21 mouse cellular contexts compared by ENCODE assay signal in genomic region chr5:117941552-117941951, GRCm38 (mm10). TPM values are rescaled to one million over a fixed set of nuclear protein-coding genes. Genes with fewer than 3 reads are reported as not detected.
DNase-seq lines count a peak whose midpoint lies in the region; ATAC-seq and TF ChIP-seq lines count a peak whose summit lies in the region.
"Had no signal": no experiment of that assay in that cellular context is flagged by ENCODE, and none has a peak within 500 bp of the region (broad histone marks: within the 10 kb centered on the region; RNA-seq: fewer than 3 reads in every experiment).

No protein-coding gene starts in this region.

- no peaks in the 10 kb centered on the region for H3K27me3 ChIP-seq in cerebellum, adult 2 months (ENCODE audit: control insufficient read depth, insufficient read depth, low read length)
- no peaks in the 10 kb centered on the region for H3K27me3 ChIP-seq in liver, embryonic 14.5 days (ENCODE audit: control insufficient read depth, insufficient read depth, low read length)
- peaks cover 15% of the 10 kb centered on the region for H3K27me3 ChIP-seq in liver, embryonic 12.5 days (replicated peaks)
- H3K27me3 ChIP-seq: hindbrain, embryonic 15.5 days; liver, embryonic 13.5 days had no signal

- H3K4me1 ChIP-seq in cerebellum, adult 2 months (ENCODE audit: control insufficient read depth, insufficient read depth, low read length), result peaks cover 8% of the 10 kb centered on the region
- H3K4me1 ChIP-seq in liver, embryonic 14.5 days (replicated peaks; ENCODE audit: control insufficient read depth in 2 of 2, insufficient read depth in 2 of 2, low read length in 1 of 2), result no peaks in the 10 kb centered on the region
- no peaks in the 10 kb centered on the region for H3K4me1 ChIP-seq in liver, embryonic 12.5 days
- peaks cover 0 to 2% of the 10 kb centered on the region in 2 experiments; a peak in 1 of 4 replicates for H3K4me1 ChIP-seq in ES-E14 (ENCODE audit: control insufficient read depth in 2 of 2, insufficient read depth in 2 of 2, low read length in 2 of 2, poor library complexity in 1 of 2)
- H3K4me1 ChIP-seq: forebrain, embryonic 12.5 days; hindbrain, embryonic 15.5 days; midbrain, embryonic 12.5 days; stomach, embryonic 15.5 days had no signal

- TF ChIP-seq POLR2A in cerebellum, adult 2 months (IDR thresholded peaks at IDR 0.05; ENCODE audit: borderline replicate concordance, insufficient read depth, low read length), result no peak
- TF ChIP-seq POLR2A in brain, embryonic 14.5 days (IDR thresholded peaks at IDR 0.05; ENCODE audit: borderline replicate concordance, extremely low read depth, insufficient read depth, insufficient read length, poor library complexity, severe bottlenecking), result no peak

- no peaks in the 10 kb centered on the region for H3K9me3 ChIP-seq in liver, embryonic 14.5 days (ENCODE audit: control insufficient read depth, low read length)
- H3K9me3 ChIP-seq in liver, embryonic 12.5 days (replicated peaks), result no peaks in the 10 kb centered on the region
- H3K9me3 ChIP-seq in ES-E14 (ENCODE audit: control insufficient read depth, insufficient read depth, low read depth, low read length), result no peaks in the 10 kb centered on the region
- H3K9me3 ChIP-seq: forebrain, embryonic 12.5 days; hindbrain, embryonic 15.5 days; liver, embryonic 13.5 days; midbrain, embryonic 12.5 days; stomach, embryonic 15.5 days had no signal

- peak; percentile 38; the same call in 1 of the 2 replicates for TF ChIP-seq CTCF in cerebellum, adult 2 months (IDR thresholded peaks at IDR 0.05; ENCODE audit: borderline replicate concordance, insufficient read depth, low read depth, low read length)
- TF ChIP-seq CTCF in liver, embryonic 14.5 days (IDR thresholded peaks at IDR 0.05; ENCODE audit: low read depth), result peak; percentile 45
- TF ChIP-seq CTCF in brain, embryonic 14.5 days (IDR thresholded peaks at IDR 0.05; ENCODE audit: borderline replicate concordance, extremely low read depth, insufficient read depth, insufficient read length), result peak; percentile 30; the same call in 1 of the 2 replicates

- H3K9ac ChIP-seq in liver, embryonic 14.5 days (replicated peaks), result no peak overlapping the region
- no peak overlapping the region for H3K9ac ChIP-seq in liver, embryonic 12.5 days
- H3K9ac ChIP-seq in ES-E14 (ENCODE audit: insufficient read depth, low read depth, low read length, poor library complexity, severe bottlenecking), result no peak overlapping the region
- H3K9ac ChIP-seq: forebrain, embryonic 12.5 days; hindbrain, embryonic 15.5 days; liver, embryonic 13.5 days; midbrain, embryonic 12.5 days; stomach, embryonic 15.5 days had no signal

- H3K4me2 ChIP-seq in liver, embryonic 14.5 days (ENCODE audit: low read depth), result no peak overlapping the region
- H3K4me2 ChIP-seq in liver, embryonic 12.5 days, result no peak overlapping the region
- H3K4me2 ChIP-seq: forebrain, embryonic 12.5 days; hindbrain, embryonic 15.5 days; liver, embryonic 13.5 days; midbrain, embryonic 12.5 days; stomach, embryonic 15.5 days had no signal

- WGBS in cerebellum, adult 2 months, result 75% methylated on average over 3 of the region's 3 CpGs
- WGBS in liver, embryonic 14.5 days (ENCODE audit: insufficient replicate concordance), result 61% methylated on average over 3 of the region's 3 CpGs
- 54% methylated on average over 3 of the region's 3 CpGs for WGBS in liver, embryonic 12.5 days (ENCODE audit: insufficient replicate concordance)

- ATAC-seq in liver, embryonic 14.5 days (ENCODE audit: insufficient read depth), result no peak
- ATAC-seq in liver, embryonic 12.5 days, result no peak

- in situ Hi-C loops in ES-E14 (cut with MboI; ENCODE audit: low sequenced_read_pairs in 2 of 2, unreplicated experiment in 2 of 2), result loop anchor here in 1 of 2 experiments (25.0 kb wide), 1 partner anchor 429 kb away; no protein-coding TSS in a partner anchor

- H3K36me3 ChIP-seq in liver, embryonic 14.5 days (replicated peaks; ENCODE audit: control insufficient read depth, insufficient read depth, low read depth), result no peaks in the 10 kb centered on the region
- no peaks in the 10 kb centered on the region for H3K36me3 ChIP-seq in liver, embryonic 12.5 days
- no peaks in the 10 kb centered on the region for H3K36me3 ChIP-seq in ES-E14 (ENCODE audit: control insufficient read depth, insufficient read depth, low read length, poor library complexity, severe bottlenecking)
- H3K36me3 ChIP-seq: forebrain, embryonic 12.5 days; hindbrain, embryonic 15.5 days; liver, embryonic 13.5 days; midbrain, embryonic 12.5 days; stomach, embryonic 15.5 days had no signal

- H3K4me3 ChIP-seq in cerebellum, adult 2 months (replicated peaks; ENCODE audit: insufficient read depth, low read depth, low read length), result no peak overlapping the region
- H3K4me3 ChIP-seq in liver, embryonic 14.5 days (ENCODE audit: insufficient read depth in 1 of 2, low read depth in 2 of 2, low read length in 2 of 2), result no peak overlapping the region
- H3K4me3 ChIP-seq in liver, embryonic 12.5 days, result no peak overlapping the region
- no peak overlapping the region for H3K4me3 ChIP-seq in ES-E14 (ENCODE audit: insufficient read depth in 1 of 2, low read depth in 1 of 2, low read length in 2 of 2, poor library complexity in 1 of 2, severe bottlenecking in 1 of 2)
- H3K4me3 ChIP-seq: forebrain, embryonic 12.5 days; hindbrain, embryonic 15.5 days; liver, embryonic 13.5 days; midbrain, embryonic 12.5 days; myocyte; stomach, embryonic 15.5 days had no signal

- intact Hi-C loops in left cerebral cortex, postnatal 14 days (cut with DNase I), result no loop called here

- no peak for TF ChIP-seq EP300 in liver, embryonic 14.5 days (IDR thresholded peaks at IDR 0.05; ENCODE audit: low read depth)

- DNase-seq in cerebellum, adult 2 months, result no peak
- no peak for DNase-seq in cerebellum, postnatal 36 days
- no peak for DNase-seq in liver, embryonic 14.5 days (ENCODE audit: low read depth in 3 of 3, low spot score in 3 of 3)
- peak; percentile 70 for DNase-seq in ES-E14 (ENCODE audit: low read depth, low spot score)
- peak; percentile 15 for DNase-seq in brain, embryonic 14.5 days (ENCODE audit: low read depth)
- DNase-seq in embryo, embryonic 11 days, result no peak
- DNase-seq in left cerebral cortex, postnatal 14 days (ENCODE audit: low spot score in 2 of 2), result no peak
- DNase-seq: cerebellum, adult 8-10 months; heart, postnatal 10 days; kidney, adult 8-10 months; left cerebral cortex, postnatal 4 days; liver, embryonic 13.5 days; lung, postnatal 4 days; spleen, adult 18-20 months; thymus, postnatal 25 days had no signal

- H3K27ac ChIP-seq in cerebellum, adult 2 months (ENCODE audit: insufficient read depth, low read length), result no peak overlapping the region
- no peak overlapping the region for H3K27ac ChIP-seq in liver, embryonic 14.5 days
- H3K27ac ChIP-seq in liver, embryonic 12.5 days, result no peak overlapping the region
- no peak overlapping the region for H3K27ac ChIP-seq in ES-E14 (ENCODE audit: insufficient read depth, low read depth, low read length, poor library complexity, severe bottlenecking)
- H3K27ac ChIP-seq: forebrain, embryonic 12.5 days; hindbrain, embryonic 15.5 days; liver, embryonic 13.5 days; midbrain, embryonic 12.5 days; stomach, embryonic 15.5 days had no signal

TF ChIP-seq in ES-E14, 5 proteins besides CTCF, POLR2A, EP300 and RAD21:
- TF ChIP-seq ZNF384 (IDR thresholded peaks at IDR 0.05; ENCODE audit: low read depth, low read length), result 0 out of 2 replicates have a peak, but pooled peaks have one; percentile 16
- no peak for TF ChIP-seq HCFC1 (IDR thresholded peaks at IDR 0.05; ENCODE audit: borderline replicate concordance, insufficient read depth, low read length)

RNA-seq across cellular contexts. Expression of gene Fbxo21, which starts 35.0 kb away (rescaled TPM):
- 114 and 124 TPM in 2 replicates for polyA plus RNA-seq in cerebellum, adult 2 months (2012; rRNA removed)
- 10.0 and 10.6 TPM in 2 replicates for polyA plus RNA-seq in liver, embryonic 14.5 days (2012; rRNA removed)
- polyA plus RNA-seq in liver, embryonic 14.5 days (2014; fragmentation: Nextera tagmentation; extraction: Ambion mirVana), result 9.5 and 10.3 TPM in 2 replicates
- 28.1 and 28.3 TPM in 2 replicates for polyA plus RNA-seq in liver, embryonic 12.5 days (2016; fragmentation: Nextera tagmentation; extraction: Ambion mirVana)
- 19.7 and 23.2 TPM in 2 replicates for total RNA-seq in ES-E14 (2012; rRNA removed)
- polyA plus RNA-seq in brain, embryonic 14.5 days (2012; rRNA removed), result 171 and 178 TPM in 2 replicates
- 100 to 1,000 TPM; 113 to 118 TPM for total RNA-seq in left cerebral cortex, postnatal 14 days (2021)

Comparison
In these comparisons a context has a peak if more than half of its experiments do, and no peak if none do; other contexts are left out.
1. DNase-seq: peak in ES-E14 (single experiment) and brain, embryonic 14.5 days (single experiment); none in cerebellum, adult 2 months (0 of 2), cerebellum, postnatal 36 days (0 of 2), liver, embryonic 14.5 days (0 of 3), embryo, embryonic 11 days (single experiment) and left cerebral cortex, postnatal 14 days (0 of 2).
2. Peak in every context shown above with its lines, with median percentiles within 50 percentile points of each other: CTCF ChIP-seq.